In genomic region chr10:23171541-23171940, GRCm38 (mm10) we compare ENCODE assay signal across 25 mouse cellular contexts.
DNase-seq lines count a peak whose midpoint lies in the region; ATAC-seq and TF ChIP-seq lines count a peak whose summit lies in the region.
"Had no signal": no experiment of that assay in that cellular context is flagged by ENCODE, and none has a peak within 500 bp of the region (broad histone marks: within the 10 kb centered on the region; RNA-seq: fewer than 3 reads in every experiment).

No protein-coding gene starts in this region.

- no peak overlapping the region for H3K9ac ChIP-seq in midbrain, embryonic 15.5 days
- H3K9ac ChIP-seq: forebrain, embryonic 13.5 days; heart, embryonic 13.5 days; hindbrain, embryonic 14.5 days had no signal

- 49% methylated on average over 7 of the region's 7 CpGs for WGBS in olfactory bulb, adult 2 months
- 88% methylated on average over 7 of the region's 7 CpGs for WGBS in midbrain, embryonic 15.5 days

- no peak for TF ChIP-seq POLR2A in olfactory bulb, adult 2 months (IDR thresholded peaks at IDR 0.05; ENCODE audit: insufficient read depth, low read depth, low read length)

- no peak for TF ChIP-seq CTCF in olfactory bulb, adult 2 months (IDR thresholded peaks at IDR 0.05; ENCODE audit: insufficient read depth, low read depth, low read length)

- peak; percentile 10 to 64 for DNase-seq in adrenal gland, adult (ENCODE audit: inconsistent age in 2 of 2, low spot score in 1 of 2)
- DNase-seq in adrenal gland, postnatal 4 days (ENCODE audit: low spot score in 2 of 2): no peak
- DNase-seq in adrenal gland, adult 8-10 months: peak; percentile 13
- peak; percentile 16 for DNase-seq in adrenal gland, postnatal 25 days
- DNase-seq in left cerebral cortex, adult 9 months (ENCODE audit: low spot score in 2 of 2): no peak
- DNase-seq: cerebellum, adult 18-20 months; cerebellum, adult 9-10 months; gastrocnemius, postnatal 10 days; gastrocnemius, postnatal 36 days; heart, adult 2 months; heart, postnatal 14 days; heart, postnatal 4 days; kidney, adult 2 months had no signal

- no peak overlapping the region for H3K4me3 ChIP-seq in olfactory bulb, adult 2 months (ENCODE audit: insufficient read depth, low read depth, low read length)
- H3K4me3 ChIP-seq in midbrain, embryonic 15.5 days: no peak overlapping the region
- H3K4me3 ChIP-seq: forebrain, embryonic 10.5 days; forebrain, embryonic 13.5 days; heart, adult 2 months; heart, embryonic 10.5 days; heart, embryonic 13.5 days had no signal

- ATAC-seq in CD4-positive, CD25-positive, alpha-beta regulatory T cell, adult 4 months: no peak
- ATAC-seq in midbrain, embryonic 15.5 days (replicated peaks): no peak
- ATAC-seq: forebrain, embryonic 13.5 days; forebrain, embryonic 16.5 days; intestine, postnatal 0 days had no signal

- no peaks in the 10 kb centered on the region for H3K9me3 ChIP-seq in midbrain, embryonic 15.5 days
- H3K9me3 ChIP-seq: forebrain, embryonic 10.5 days; forebrain, embryonic 13.5 days; G1E; heart, embryonic 10.5 days; heart, embryonic 13.5 days had no signal

- no peak overlapping the region for H3K4me2 ChIP-seq in midbrain, embryonic 15.5 days
- H3K4me2 ChIP-seq: forebrain, embryonic 13.5 days; heart, embryonic 13.5 days; hindbrain, embryonic 14.5 days had no signal

- no peaks in the 10 kb centered on the region for H3K27me3 ChIP-seq in midbrain, embryonic 15.5 days (replicated peaks)
- H3K27me3 ChIP-seq: CH12.LX; forebrain, embryonic 13.5 days; heart, embryonic 13.5 days had no signal

- H3K4me1 ChIP-seq in olfactory bulb, adult 2 months (ENCODE audit: control insufficient read depth, insufficient read depth, low read length): no peaks in the 10 kb centered on the region
- no peaks in the 10 kb centered on the region for H3K4me1 ChIP-seq in midbrain, embryonic 15.5 days
- H3K4me1 ChIP-seq: forebrain, embryonic 10.5 days; forebrain, embryonic 13.5 days; heart, embryonic 10.5 days had no signal

- no peaks in the 10 kb centered on the region for H3K36me3 ChIP-seq in midbrain, embryonic 15.5 days (replicated peaks)
- H3K36me3 ChIP-seq: forebrain, embryonic 10.5 days; G1E; heart, embryonic 10.5 days; heart, embryonic 13.5 days had no signal

- 0 out of 2 replicates have a peak overlapping the region, but pooled peaks have one; percentile 2 for H3K27ac ChIP-seq in olfactory bulb, adult 2 months (ENCODE audit: insufficient read depth, low read depth, low read length)
- H3K27ac ChIP-seq in midbrain, embryonic 15.5 days: no peak overlapping the region
- H3K27ac ChIP-seq: forebrain, embryonic 10.5 days; forebrain, embryonic 13.5 days; heart, adult 2 months; heart, embryonic 10.5 days; heart, embryonic 13.5 days; hindbrain, embryonic 14.5 days had no signal

Comparison
In these comparisons a context has a peak if more than half of its experiments do, and no peak if none do; other contexts are left out.
1. DNase-seq: peak in adrenal gland, adult (2 of 2), adrenal gland, adult 8-10 months (single experiment) and adrenal gland, postnatal 25 days (single experiment); none in adrenal gland, postnatal 4 days (0 of 2) and left cerebral cortex, adult 9 months (0 of 2).